Mouse (Mus musculus): ENCODE results near the gene Cblc. TPM values are rescaled to one million over a fixed set of nuclear protein-coding genes. Genes with fewer than 3 reads are reported as not detected.

Gene Cblc
- polyA plus RNA-seq, 1 experiment from 2014 or later = not detected

DNA sequence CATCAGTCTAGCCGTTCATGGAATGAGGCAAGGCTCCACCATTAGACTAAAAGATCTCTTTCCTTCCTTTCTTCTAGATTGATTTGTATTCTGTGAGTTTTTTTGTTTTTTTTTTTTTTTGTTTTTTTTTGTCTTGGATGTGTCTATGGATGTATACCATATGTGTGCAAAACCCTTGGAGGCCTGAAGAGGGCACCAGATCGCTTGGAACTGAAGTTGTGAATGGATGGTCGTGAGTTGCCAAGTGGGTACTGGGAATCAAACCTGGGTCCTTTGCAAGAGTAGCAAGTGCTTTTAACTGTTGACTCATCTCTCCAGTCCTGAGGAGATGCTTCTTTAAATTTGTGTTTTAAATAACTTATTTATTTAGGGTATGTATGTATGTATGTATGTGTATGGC lies 37.4 kb upstream of the Cblc start:
- H3K27me3 ChIP-seq (replicated peaks; ENCODE audit: control insufficient read depth, insufficient read depth, low read length) = no peaks in the 10 kb centered on the region
- no peaks in the 10 kb centered on the region for H3K4me1 ChIP-seq (ENCODE audit: control insufficient read depth, insufficient read depth, low read length)
- no peak for DNase-seq (ENCODE audit: low spot score)
- WGBS = 67% methylated on average over 3 of the region's 3 CpGs
- no peaks in the 10 kb centered on the region for H3K36me3 ChIP-seq (ENCODE audit: control insufficient read depth, insufficient read depth, low read length)
- no peak overlapping the region for H3K27ac ChIP-seq (ENCODE audit: low read depth, low read length)
- H3K9ac ChIP-seq (ENCODE audit: low read length) = no peak overlapping the region
- no peak for ATAC-seq
- no peak overlapping the region for H3K4me2 ChIP-seq (ENCODE audit: low read length)
- H3K4me3 ChIP-seq (ENCODE audit: low read depth, low read length) = no peak overlapping the region
- no peaks in the 10 kb centered on the region for H3K9me3 ChIP-seq (replicated peaks; ENCODE audit: control insufficient read depth, low read length)

DNA sequence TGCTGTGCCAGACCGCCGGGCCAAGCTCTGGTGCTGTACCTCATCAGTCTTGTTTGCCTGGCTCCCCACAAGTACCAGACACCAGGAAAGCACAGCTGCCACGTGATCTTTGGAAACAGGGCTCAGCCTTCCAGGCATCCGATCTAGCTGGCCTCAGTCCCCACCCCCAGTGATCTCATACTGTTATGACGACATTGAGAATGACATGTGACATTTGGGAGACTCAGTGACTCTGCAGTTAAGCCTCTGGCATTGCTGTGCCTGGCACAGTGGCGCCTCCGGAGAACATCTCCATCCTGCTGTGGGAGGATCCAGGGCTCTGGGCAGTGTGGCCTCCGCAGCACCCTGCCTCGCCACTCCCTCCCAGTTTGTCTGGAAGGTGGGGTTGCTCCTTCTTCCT lies 35.2 kb upstream of the Cblc start:
- no peak overlapping the region for H3K27ac ChIP-seq (ENCODE audit: low read depth, low read length)
- 60% methylated on average over 9 of the region's 9 CpGs for WGBS
- ATAC-seq = no peak
- H3K36me3 ChIP-seq (ENCODE audit: control insufficient read depth, insufficient read depth, low read length) = no peaks in the 10 kb centered on the region
- no peak overlapping the region for H3K9ac ChIP-seq (ENCODE audit: low read length)
- H3K4me2 ChIP-seq (ENCODE audit: low read length) = no peak overlapping the region
- no peaks in the 10 kb centered on the region for H3K4me1 ChIP-seq (ENCODE audit: control insufficient read depth, insufficient read depth, low read length)
- H3K4me3 ChIP-seq (ENCODE audit: low read depth, low read length) = no peak overlapping the region
- no peaks in the 10 kb centered on the region for H3K27me3 ChIP-seq (replicated peaks; ENCODE audit: control insufficient read depth, insufficient read depth, low read length)
- DNase-seq (ENCODE audit: low spot score) = no peak
- no peaks in the 10 kb centered on the region for H3K9me3 ChIP-seq (replicated peaks; ENCODE audit: control insufficient read depth, low read length)

DNA sequence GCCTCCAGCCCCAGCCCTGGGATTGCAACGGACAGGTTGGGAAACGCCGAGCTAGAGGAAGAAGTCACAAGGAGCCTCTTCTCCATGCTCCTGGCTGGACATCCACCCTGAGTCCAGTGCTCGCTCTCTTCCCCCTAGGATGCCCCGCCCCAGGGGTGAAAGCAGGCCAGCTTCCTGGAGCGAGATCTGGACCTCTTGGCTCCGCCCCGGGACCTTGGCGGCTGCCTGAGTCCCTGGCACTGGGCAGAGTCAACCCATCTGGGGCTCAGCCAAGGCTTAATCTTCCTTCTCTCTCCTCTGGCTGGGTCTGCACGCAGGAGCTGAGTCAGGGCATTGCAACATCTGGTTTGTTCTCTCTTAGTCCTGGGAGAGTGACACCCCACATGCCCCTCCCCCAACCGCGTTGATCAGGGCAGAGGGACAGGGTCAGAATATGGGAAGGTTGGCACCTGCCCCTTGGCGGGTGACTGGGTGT lies 34.1 kb upstream of the Cblc start:
- Histone ChIP-seq H3K36me3 (ENCODE audit: control insufficient read depth, insufficient read depth, low read length) (no peaks in the 10 kb centered on the region), H3K9ac (ENCODE audit: low read length) (no peak overlapping the region), H3K4me1 (ENCODE audit: control insufficient read depth, insufficient read depth, low read length) (no peaks in the 10 kb centered on the region), H3K4me3 (ENCODE audit: low read depth, low read length) (no peak overlapping the region), H3K27me3 (replicated peaks; ENCODE audit: control insufficient read depth, insufficient read depth, low read length) (no peaks in the 10 kb centered on the region), H3K4me2 (ENCODE audit: low read length) (no peak overlapping the region), H3K9me3 (replicated peaks; ENCODE audit: control insufficient read depth, low read length) (no peaks in the 10 kb centered on the region), H3K27ac (ENCODE audit: low read depth, low read length) (no peak overlapping the region)
- ATAC-seq = no peak
- WGBS = 38% methylated on average over 13 of the region's 13 CpGs
- no peak for DNase-seq (ENCODE audit: low spot score)

DNA sequence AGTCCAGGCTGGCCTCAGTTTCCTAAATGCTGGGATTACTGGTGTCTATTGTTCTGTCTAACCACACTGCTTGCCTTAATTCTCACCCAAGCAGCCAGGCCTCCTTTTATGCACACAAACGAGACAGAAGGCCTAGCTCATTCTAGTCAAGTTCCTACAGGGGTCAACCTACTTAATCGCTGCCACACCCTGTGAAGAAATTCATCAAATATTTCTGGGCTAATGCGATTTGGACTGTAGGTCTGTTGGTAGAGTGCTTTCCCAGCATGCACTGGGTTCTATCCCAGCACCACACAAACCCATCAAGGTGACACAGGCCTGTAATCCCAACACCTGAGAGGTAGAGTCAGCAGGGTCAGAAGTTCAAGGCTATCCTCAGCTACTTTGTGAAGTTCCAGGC lies 33.1 kb upstream of the Cblc start:
- H3K4me2 ChIP-seq (ENCODE audit: low read length) = no peak overlapping the region
- peaks cover 4% of the 10 kb centered on the region; the same call in 1 of the 2 replicates for H3K27me3 ChIP-seq (replicated peaks; ENCODE audit: control insufficient read depth, insufficient read depth, low read length)
- H3K9ac ChIP-seq (ENCODE audit: low read length) = no peak overlapping the region
- DNase-seq (ENCODE audit: low spot score) = no peak
- ATAC-seq = no peak
- WGBS = 81% methylated on average over 3 of the region's 3 CpGs
- H3K4me1 ChIP-seq (ENCODE audit: control insufficient read depth, insufficient read depth, low read length) = no peaks in the 10 kb centered on the region
- no peak overlapping the region for H3K4me3 ChIP-seq (ENCODE audit: low read depth, low read length)
- H3K27ac ChIP-seq (ENCODE audit: low read depth, low read length) = no peak overlapping the region
- H3K36me3 ChIP-seq (ENCODE audit: control insufficient read depth, insufficient read depth, low read length) = no peaks in the 10 kb centered on the region
- H3K9me3 ChIP-seq (replicated peaks; ENCODE audit: control insufficient read depth, low read length) = no peaks in the 10 kb centered on the region

DNA sequence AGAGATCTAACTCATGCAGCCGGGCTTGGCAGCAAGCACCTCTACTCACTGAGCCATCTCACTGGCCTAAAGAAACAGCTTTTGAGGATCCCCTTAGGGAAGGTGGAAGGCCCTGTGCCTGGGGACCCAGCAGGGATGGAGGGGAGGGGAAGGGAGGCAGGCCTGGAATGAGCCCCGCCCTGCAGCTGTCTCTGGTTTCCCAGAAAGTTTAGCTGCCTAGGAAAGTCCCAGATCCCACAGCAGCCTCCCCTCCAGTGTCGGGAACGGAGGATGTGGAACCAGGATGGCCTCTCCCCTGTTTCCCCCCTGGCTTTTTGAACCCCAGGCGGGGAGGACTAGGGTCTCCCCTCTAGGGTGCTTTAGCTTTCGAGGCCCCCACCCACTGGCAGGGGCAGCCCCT lies 30.1 kb upstream of the Cblc start:
- no peak overlapping the region for H3K27ac ChIP-seq (ENCODE audit: low read depth, low read length)
- no peaks in the 10 kb centered on the region for H3K4me1 ChIP-seq (ENCODE audit: control insufficient read depth, insufficient read depth, low read length)
- no peak overlapping the region for H3K4me2 ChIP-seq (ENCODE audit: low read length)
- no peaks in the 10 kb centered on the region for H3K36me3 ChIP-seq (ENCODE audit: control insufficient read depth, insufficient read depth, low read length)
- H3K27me3 ChIP-seq (replicated peaks; ENCODE audit: control insufficient read depth, insufficient read depth, low read length) = peaks cover 33% of the 10 kb centered on the region
- DNase-seq (ENCODE audit: low spot score) (no peak), ATAC-seq (no peak)
- 32% methylated on average over 6 of the region's 6 CpGs for WGBS
- no peak overlapping the region for H3K9ac ChIP-seq (ENCODE audit: low read length)
- H3K9me3 ChIP-seq (replicated peaks; ENCODE audit: control insufficient read depth, low read length) = no peaks in the 10 kb centered on the region
- no peak overlapping the region for H3K4me3 ChIP-seq (ENCODE audit: low read depth, low read length)

DNA sequence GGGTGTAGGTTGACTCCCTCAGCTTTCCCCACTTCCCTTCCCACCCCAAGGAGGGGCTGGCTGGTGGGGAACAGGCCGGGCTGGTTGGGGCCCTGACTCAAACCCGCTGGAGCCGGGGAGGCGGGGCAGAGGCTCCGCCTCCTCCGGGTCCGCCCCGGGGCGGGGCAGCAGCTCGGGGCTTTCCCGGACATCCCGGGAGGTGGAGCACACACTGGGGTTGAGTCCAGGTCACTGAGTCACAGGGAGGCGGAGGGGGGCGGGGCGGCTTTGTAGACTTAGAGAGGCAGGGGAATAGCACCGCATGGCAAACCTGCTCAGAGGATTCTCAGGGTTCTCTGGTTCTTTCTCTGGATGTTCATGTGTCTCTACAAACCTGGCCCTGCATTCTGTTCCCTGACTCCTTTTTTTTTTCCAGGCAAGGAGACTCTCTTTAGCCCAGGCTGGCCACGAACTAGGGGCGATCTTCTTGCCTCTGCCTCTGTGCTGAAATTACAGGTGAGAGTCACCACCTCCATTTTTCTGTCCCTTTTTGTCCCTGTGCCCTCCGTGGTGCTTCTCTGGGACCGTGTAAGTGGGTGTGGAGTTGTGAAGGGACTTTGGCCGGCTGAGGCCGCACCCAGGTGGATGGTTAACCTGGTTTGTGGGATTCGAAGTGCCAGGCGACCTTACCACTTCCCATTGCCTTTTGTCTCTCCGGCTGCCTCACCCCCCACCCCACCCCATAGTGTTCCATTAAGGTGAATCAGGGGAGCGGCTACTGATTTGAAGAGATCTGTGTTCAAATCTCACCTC lies 27.8 kb upstream of the Cblc start:
- H3K4me2 ChIP-seq (ENCODE audit: low read length) = peak overlapping the region; percentile 18; the same call in 1 of the 2 replicates
- peaks cover 38% of the 10 kb centered on the region for H3K27me3 ChIP-seq (replicated peaks; ENCODE audit: control insufficient read depth, insufficient read depth, low read length)
- 24% methylated on average over 26 of the region's 26 CpGs for WGBS
- DNase-seq (ENCODE audit: low spot score) (no peak), ATAC-seq (no peak)
- H3K27ac ChIP-seq (ENCODE audit: low read depth, low read length) = no peak overlapping the region
- no peak overlapping the region for H3K9ac ChIP-seq (ENCODE audit: low read length)
- H3K4me3 ChIP-seq (ENCODE audit: low read depth, low read length) = no peak overlapping the region
- no peaks in the 10 kb centered on the region for H3K36me3 ChIP-seq (ENCODE audit: control insufficient read depth, insufficient read depth, low read length)
- no peaks in the 10 kb centered on the region for H3K9me3 ChIP-seq (replicated peaks; ENCODE audit: control insufficient read depth, low read length)
- H3K4me1 ChIP-seq (ENCODE audit: control insufficient read depth, insufficient read depth, low read length) = no peaks in the 10 kb centered on the region

DNA sequence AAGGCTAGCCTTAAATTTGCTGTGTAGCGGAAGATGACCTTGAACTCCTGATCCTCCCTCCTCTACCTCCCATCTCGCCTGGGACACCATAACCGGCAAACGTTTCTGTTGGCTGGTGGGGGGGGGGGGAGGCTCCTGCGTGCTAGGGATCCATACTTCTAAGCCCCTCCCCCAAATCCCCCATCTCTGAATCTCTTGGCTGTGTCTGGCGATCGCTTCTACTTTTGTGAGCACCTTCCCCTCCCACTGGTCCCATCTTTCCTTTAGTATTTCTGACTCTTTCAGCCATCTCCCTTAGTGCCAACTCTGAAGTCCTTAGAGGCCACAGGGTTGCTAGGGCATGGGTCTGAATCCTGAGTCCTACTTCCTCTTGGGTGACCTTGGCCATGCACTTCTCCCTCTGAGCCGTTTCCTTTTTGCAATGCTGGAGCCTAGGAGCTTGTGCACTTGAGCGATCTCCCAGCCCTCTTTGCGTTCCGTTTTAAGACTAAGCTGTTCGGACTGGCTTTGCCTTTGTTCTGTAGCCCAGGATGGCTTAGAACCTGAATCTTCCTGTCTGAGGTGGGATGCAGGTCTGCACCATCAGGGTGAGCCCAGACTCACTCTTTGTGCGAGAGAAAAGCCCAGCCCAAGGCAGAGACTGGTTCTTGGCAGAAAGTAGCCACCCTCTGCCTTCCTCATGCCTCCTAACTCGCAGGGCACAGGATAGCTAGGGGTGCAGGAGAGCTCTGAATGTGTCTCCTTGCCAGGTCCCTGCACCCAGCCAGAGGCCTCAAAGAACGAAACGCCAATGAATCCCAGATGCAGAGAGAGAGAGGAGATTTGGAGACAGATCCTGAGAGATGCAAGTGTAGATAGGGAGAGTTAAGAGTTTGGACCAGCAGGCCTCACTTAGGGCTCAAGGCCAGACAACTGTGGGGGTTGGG lies 26.9 kb upstream of the Cblc start:
- H3K27me3 ChIP-seq (replicated peaks; ENCODE audit: control insufficient read depth, insufficient read depth, low read length) = peaks cover 38% of the 10 kb centered on the region
- no peak for ATAC-seq
- no peak overlapping the region for H3K4me2 ChIP-seq (ENCODE audit: low read length)
- WGBS = 21% methylated on average over 16 of the region's 16 CpGs
- no peak overlapping the region for H3K9ac ChIP-seq (ENCODE audit: low read length)
- no peak for DNase-seq (ENCODE audit: low spot score)
- no peak overlapping the region for H3K27ac ChIP-seq (ENCODE audit: low read depth, low read length)
- H3K9me3 ChIP-seq (replicated peaks; ENCODE audit: control insufficient read depth, low read length) = no peaks in the 10 kb centered on the region
- no peaks in the 10 kb centered on the region for H3K36me3 ChIP-seq (ENCODE audit: control insufficient read depth, insufficient read depth, low read length)
- H3K4me1 ChIP-seq (ENCODE audit: control insufficient read depth, insufficient read depth, low read length) = no peaks in the 10 kb centered on the region
- H3K4me3 ChIP-seq (ENCODE audit: low read depth, low read length) = no peak overlapping the region

DNA sequence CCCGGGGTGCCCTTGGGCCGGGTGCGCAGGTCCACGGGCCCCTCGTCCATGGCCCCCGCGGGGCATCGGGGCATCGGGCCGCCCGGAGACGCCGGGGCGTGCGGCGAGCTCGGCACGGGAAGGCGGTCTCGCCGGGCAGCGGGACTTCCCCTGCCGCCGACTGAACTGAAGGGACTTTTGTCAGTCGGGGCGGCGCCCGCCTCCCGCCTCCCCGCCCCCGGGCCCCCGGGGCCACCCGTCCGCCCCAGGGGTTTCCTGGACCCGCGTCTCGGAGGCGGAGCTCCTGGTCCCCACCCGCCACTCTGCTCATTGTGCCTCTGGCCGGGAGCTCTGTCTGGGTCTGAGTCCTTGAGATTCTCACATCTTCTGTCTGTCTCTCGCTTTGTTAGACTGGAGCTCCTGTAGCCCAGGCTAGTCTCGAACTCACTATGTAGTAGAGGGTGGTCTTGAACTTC lies 26.0 kb upstream of the Cblc start, which contains the start of gene Bcl3:
Gene Bcl3, minus strand, starts transcription at position 167 of the 455 bp plus-strand sequence.
- peak within 1 kb of the TSS; percentile 21; the same call in 1 of the 2 replicates for H3K9ac ChIP-seq (ENCODE audit: low read length)
- no peaks in the 10 kb centered on the region for H3K36me3 ChIP-seq (ENCODE audit: control insufficient read depth, insufficient read depth, low read length)
- no peak within 1 kb of the TSS for H3K27ac ChIP-seq (ENCODE audit: low read depth, low read length)
- H3K4me3 ChIP-seq (ENCODE audit: low read depth, low read length) = peak within 1 kb of the TSS; percentile 16; the same call in 1 of the 2 replicates
- WGBS = 2% methylated on average over 21 of the region's 42 CpGs
- H3K4me1 ChIP-seq (ENCODE audit: control insufficient read depth, insufficient read depth, low read length) = no peaks in the 10 kb centered on the region
- DNase-seq (ENCODE audit: low spot score) = no peak
- no peaks in the 10 kb centered on the region for H3K9me3 ChIP-seq (replicated peaks; ENCODE audit: control insufficient read depth, low read length)
- peaks cover 38% of the 10 kb centered on the region for H3K27me3 ChIP-seq (replicated peaks; ENCODE audit: control insufficient read depth, insufficient read depth, low read length)
- H3K4me2 ChIP-seq (ENCODE audit: low read length) = peak within 1 kb of the TSS; percentile 40
- no peak for ATAC-seq

Data from forebrain, embryonic 14.5 days (tissue).